Mouse (Mus musculus) kidney, embryonic 16.5 days (tissue): Measurements from ENCODE around the gene Gm10972. TPM values are rescaled to one million over a fixed set of nuclear protein-coding genes. Genes with fewer than 3 reads are reported as not detected.
"Not testable (repeated sequence)": the region's sequence is repeated elsewhere in the genome, so short reads cannot be mapped to it uniquely, and the experiment has no call there.

Source experiments
- ATAC-seq: fragments of 200-750 bp; cut with Nextera tagmentation; 2 replicates; pipeline ENCODE4 v1.8.0; 2017; ENCODE audit warnings: moderate TSS enrichment; ENCODE audit not compliant: low FRiP score, low TSS enrichment
- H3K27ac ChIP-seq: fragments of 300-500 bp; sonication (generic); 2 replicates; pipeline ENCODE4 v1.5.1; 2014; ENCODE audit warnings: low read length
- H3K27me3 ChIP-seq: fragments of 300-500 bp; sonication (generic); 2 replicates; pipeline ENCODE4 v1.6.1; 2014; ENCODE audit warnings: low read length, control low read depth, mixed read lengths; ENCODE audit not compliant: insufficient read depth
- H3K36me3 ChIP-seq: fragments of 300-500 bp; sonication (generic); 2 replicates; pipeline ENCODE4 v1.6.1; 2014; ENCODE audit warnings: low read length, control low read depth, mixed read lengths; ENCODE audit not compliant: insufficient read depth
- H3K4me1 ChIP-seq: fragments of 300-500 bp; sonication (generic); 2 replicates; pipeline ENCODE4 v1.6.1; 2014; ENCODE audit warnings: low read length, control low read depth, mixed read lengths; ENCODE audit not compliant: insufficient read depth
- H3K4me2 ChIP-seq: fragments of 300-500 bp; sonication (generic); replicated peaks from 2 replicates; pipeline ENCODE4 v1.6.1; 2014; ENCODE audit warnings: low read depth, low read length
- H3K4me3 ChIP-seq: fragments of 300-500 bp; sonication (generic); 2 replicates; pipeline ENCODE4 v1.5.1; 2014; ENCODE audit warnings: mild to moderate bottlenecking, low read length
- H3K9ac ChIP-seq: fragments of 300-500 bp; sonication (generic); replicated peaks from 2 replicates; pipeline ENCODE4 v1.6.1; 2014; ENCODE audit warnings: low read length
- H3K9me3 ChIP-seq: fragments of 300-500 bp; sonication (generic); 2 replicates; pipeline ENCODE4 v1.6.1; 2016; ENCODE audit warnings: low read length, control low read depth
- WGBS: fragments of 180-500 bp; shearing (Covaris S2); extraction: QIAGEN DNeasy Blood & Tissue Kit; methylation state at CpG from one replicate; pipeline ENCODE4 v1.1.7; 2014; 5-methylcytosine and 5-hydroxymethylcytosine counted together
- polyA plus RNA-seq: library from polyadenylated mRNA; unstranded; fragments of >200 nt; fragmentation: Nextera tagmentation; extraction: Ambion mirVana; gene quantifications from 2 replicates; pipeline ENCODE4 v1.2.1, GENCODE M21; 2015

The Gm10972 gene
- polyA plus RNA-seq, 1 experiment from 2014 or later: not detected

DNA sequence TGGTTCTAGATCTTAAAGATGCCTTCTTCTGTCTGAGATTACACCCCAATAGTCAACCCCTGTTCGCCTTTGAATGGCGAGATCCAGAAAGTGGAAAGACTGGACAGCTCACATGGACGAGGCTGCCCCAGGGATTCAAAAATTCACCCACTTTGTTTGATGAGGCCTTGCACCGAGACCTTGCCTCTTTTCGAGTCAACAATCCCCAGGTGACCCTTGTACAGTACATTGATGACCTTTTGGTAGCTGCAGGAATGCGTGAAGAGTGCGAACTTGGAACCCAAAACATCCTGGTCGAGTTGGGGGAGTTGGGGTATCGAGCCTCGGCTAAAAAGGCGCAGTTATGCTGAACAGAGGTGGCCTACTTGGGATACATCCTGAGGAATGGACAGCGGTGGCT is 37.1 kb downstream of the Gm10972 start:
- not testable (repeated sequence) for H3K27me3 ChIP-seq, H3K36me3 ChIP-seq, H3K4me3 ChIP-seq, H3K9me3 ChIP-seq, H3K4me1 ChIP-seq, H3K4me2 ChIP-seq, ATAC-seq, H3K9ac ChIP-seq, H3K27ac ChIP-seq
- 87% methylated on average over 12 of the region's 12 CpGs for WGBS

DNA sequence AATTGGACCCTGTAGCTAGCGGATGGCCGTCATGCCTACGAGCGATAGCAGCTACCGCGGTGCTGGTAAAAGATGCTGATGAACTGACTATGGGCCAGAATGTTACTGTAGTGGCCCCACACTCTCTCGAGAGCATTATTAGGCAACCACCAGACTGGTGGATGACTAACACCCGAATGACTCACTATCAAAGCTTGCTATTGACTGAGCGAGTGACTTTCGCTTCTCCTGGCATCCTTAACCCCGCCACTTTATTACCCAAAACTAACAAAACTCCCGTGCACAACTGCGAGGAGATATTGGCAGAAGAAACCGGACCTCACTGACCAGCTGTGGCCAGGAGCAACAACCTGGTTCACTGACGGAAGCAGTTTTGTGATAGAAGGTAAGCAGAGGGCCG is 37.9 kb downstream of the Gm10972 start:
- Histone ChIP-seq H3K27me3 (no peaks in the 10 kb centered on the region), H3K4me3 (no peak overlapping the region), H3K9ac (no peak overlapping the region), H3K27ac (no peak overlapping the region), H3K9me3 (no peaks in the 10 kb centered on the region), H3K36me3 (no peaks in the 10 kb centered on the region), H3K4me2 (no peak overlapping the region), H3K4me1 (no peaks in the 10 kb centered on the region)
- WGBS: 68% methylated on average over 16 of the region's 16 CpGs
- no peak for ATAC-seq

DNA sequence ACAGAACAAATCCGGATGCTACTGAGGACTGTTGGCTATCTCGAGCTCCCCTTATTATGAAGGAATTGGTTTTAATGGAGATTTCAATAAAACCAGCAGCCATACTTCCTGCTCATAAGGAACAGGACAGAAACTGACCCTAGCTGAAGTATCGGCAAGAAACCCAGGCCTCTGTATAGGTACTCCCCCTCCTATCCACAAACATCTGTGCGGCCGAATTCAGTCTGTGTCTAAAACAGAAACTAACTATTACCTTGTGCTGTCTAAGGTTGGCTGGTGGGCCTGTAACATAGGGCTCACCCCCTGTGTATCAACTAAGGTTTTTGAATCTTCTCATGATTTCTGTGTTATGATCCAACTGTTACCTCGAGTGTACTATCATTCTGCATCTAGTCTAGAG is 40.7 kb downstream of the Gm10972 start:
- no peaks in the 10 kb centered on the region for H3K9me3 ChIP-seq
- no peak overlapping the region for H3K27ac ChIP-seq
- H3K4me2 ChIP-seq: no peak overlapping the region
- no peaks in the 10 kb centered on the region for H3K27me3 ChIP-seq
- WGBS: 69% methylated on average over 6 of the region's 6 CpGs
- no peak for ATAC-seq
- no peak overlapping the region for H3K4me3 ChIP-seq
- no peaks in the 10 kb centered on the region for H3K4me1 ChIP-seq
- H3K36me3 ChIP-seq: no peaks in the 10 kb centered on the region
- no peak overlapping the region for H3K9ac ChIP-seq

DNA sequence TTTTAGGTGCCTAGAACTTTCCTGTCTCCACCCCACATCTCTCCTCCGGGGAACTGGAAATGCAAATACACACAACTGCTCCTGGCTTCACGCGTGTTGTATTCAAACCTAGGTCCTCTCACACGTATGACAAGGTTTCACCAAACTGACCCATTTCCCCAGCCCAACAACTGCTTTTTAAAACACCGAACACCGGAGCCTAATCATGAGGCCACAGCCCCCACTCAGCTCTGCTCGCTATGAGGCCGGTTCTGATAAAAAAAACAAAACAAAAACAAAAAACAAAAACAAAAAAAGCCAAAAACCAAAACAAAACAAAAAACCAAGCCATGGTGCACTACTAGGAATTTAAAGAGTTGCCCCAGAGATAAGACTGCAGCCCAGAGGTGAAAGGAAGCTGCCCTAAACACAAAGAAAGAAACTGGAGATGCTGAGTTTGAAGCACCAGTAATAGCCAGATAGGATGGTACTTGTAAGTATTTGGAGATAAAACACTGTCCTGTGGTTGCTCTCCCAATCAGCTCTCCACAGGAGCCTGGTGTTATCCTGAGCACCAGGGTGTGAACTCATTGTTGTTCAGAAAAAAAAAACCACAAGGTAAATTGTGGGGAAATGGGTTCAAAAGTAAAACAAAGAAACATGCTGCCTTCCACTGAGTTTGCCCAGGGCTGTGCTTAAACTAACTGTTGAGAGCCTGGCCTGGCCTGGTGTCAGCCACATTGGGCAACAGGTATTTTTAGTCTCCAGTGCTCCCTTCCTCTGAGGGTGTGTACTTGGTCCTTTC is 43.3 kb downstream of the Gm10972 start:
- H3K27me3 ChIP-seq, H3K9ac ChIP-seq, H3K4me2 ChIP-seq, H3K4me1 ChIP-seq, H3K4me3 ChIP-seq, H3K36me3 ChIP-seq, H3K27ac ChIP-seq, H3K9me3 ChIP-seq, ATAC-seq: not testable (repeated sequence)
- 88% methylated on average over 8 of the region's 8 CpGs for WGBS

DNA sequence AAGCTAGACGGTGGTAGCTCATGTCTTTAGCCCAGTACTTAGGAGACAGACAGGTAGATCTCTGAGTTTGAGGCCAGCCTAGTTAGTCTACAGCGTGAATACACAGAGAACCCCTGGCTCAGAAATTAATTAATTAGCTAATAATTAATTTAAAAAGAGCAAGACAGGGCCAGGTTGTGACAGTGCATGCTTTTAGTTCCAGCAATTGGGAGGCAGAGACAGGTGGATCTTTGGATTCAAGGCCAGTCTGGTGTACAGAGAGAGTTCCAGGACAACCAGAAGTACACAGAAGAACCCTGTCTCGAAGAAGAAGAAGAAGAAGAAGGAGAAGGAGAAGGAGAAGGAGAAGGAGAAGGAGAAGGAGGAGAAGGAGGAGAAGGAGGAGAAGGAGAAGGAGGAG is 45.8 kb downstream of the Gm10972 start:
- not testable (repeated sequence) for H3K4me3 ChIP-seq, H3K36me3 ChIP-seq, H3K9me3 ChIP-seq, H3K27me3 ChIP-seq, ATAC-seq, H3K4me2 ChIP-seq, H3K9ac ChIP-seq, H3K27ac ChIP-seq
- 96% methylated on average over 2 of the region's 3 CpGs for WGBS
- peaks cover 14% of the 10 kb centered on the region for H3K4me1 ChIP-seq

DNA sequence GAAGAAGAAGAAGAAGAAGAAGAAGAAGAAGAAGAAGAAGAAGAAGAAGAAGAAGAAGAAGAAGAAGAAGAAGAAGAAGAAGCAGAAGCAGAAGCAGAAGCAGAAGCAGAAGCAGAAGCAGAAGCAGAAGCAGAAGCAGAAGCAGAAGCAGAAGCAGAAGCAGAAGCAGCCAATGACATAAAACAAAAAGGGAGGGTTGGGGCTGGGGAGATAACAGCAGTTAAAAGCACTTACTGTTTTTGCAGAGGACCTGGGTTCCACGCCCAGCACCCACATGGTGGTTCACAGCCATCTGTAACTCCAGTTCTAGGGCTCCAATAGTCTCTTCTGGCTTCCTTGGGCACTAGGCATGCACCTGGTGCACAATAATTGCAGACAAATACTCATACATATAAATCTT is 46.3 kb downstream of the Gm10972 start:
- not testable (repeated sequence) for H3K27ac ChIP-seq, H3K36me3 ChIP-seq, ATAC-seq, H3K4me3 ChIP-seq, H3K9ac ChIP-seq, H3K27me3 ChIP-seq, H3K9me3 ChIP-seq, H3K4me2 ChIP-seq
- H3K4me1 ChIP-seq: peaks cover 15% of the 10 kb centered on the region
- 59% methylated on average over 1 of the region's 1 CpGs for WGBS

DNA sequence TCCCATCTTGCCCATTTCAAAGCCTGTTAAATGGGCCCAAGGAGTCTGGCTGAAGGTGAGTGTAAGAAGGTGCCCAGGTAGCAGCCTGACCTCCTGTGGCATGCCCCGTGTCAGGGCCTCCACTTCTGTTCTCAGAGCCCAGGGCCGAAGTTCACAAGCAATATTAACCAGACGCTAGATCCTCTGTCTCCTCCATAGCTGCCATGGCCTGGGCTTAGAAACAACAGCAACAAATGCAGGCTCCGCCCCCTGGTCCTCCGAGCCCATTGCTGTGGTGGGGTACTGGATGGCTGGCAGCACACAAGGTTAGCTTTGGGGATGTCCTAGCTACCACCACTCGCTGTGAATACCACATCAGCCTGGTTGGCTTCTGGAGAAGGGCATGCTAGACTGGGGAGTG is 47.2 kb downstream of the Gm10972 start:
- ATAC-seq: peak; percentile 33; the same call in 1 of the 2 replicates
- not testable (repeated sequence) for H3K9ac ChIP-seq, H3K36me3 ChIP-seq, H3K27me3 ChIP-seq, H3K9me3 ChIP-seq, H3K4me2 ChIP-seq, H3K27ac ChIP-seq, H3K4me3 ChIP-seq
- 62% methylated on average over 6 of the region's 6 CpGs for whole genome bisulfite sequencing
- H3K4me1 ChIP-seq: peaks cover 15% of the 10 kb centered on the region

DNA sequence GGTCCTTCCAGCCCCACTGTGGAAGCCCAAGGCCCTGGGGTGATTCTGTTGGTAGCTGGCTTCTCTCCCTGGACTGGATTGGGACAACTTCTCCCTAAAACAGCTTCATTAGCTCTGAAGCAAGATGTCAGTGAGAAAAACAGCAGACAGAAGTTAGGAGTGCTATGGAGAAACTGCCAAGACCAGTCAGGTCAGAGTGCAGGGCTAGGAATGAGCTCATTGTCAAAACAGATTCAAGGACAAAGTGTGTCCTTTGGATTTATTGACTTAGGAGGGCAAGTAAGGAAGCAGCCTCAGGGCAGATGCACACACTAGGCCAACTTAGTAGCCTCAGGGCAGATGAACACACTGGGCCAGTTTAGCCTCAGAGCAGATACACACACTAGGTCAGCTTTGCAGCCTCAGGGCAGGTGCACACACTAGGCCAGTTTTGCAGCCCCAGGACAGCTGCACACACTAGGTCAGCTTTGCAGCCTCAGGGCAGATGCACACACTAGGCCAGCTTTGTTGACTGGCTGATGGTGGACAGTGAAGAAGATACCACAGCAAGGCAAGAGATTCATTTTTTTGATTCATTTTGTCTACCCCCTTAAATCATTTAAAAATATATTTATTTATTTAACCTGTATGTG is 47.8 kb downstream of the Gm10972 start:
- Histone ChIP-seq H3K9me3 (no peaks in the 10 kb centered on the region), H3K4me3 (no peak overlapping the region), H3K27me3 (no peaks in the 10 kb centered on the region)

DNA sequence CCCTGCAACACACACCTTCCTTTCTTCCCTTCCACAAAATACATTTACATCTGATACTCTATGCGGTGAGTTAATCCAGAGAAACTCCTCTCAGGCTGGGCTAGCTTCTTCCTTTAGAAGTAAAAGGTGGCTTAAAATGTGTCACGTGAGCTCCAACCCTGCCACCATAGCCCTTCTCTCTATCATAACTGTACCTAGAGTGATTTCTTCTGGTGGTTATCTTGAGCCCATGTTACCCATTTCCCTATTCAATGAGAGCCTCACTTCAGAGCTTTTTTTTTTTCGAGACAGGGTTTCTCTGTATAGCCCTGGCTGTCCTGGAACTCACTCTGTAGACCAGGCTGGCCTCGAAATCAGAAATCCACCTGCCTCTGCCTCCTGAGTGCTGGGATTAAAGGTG is 48.8 kb downstream of the Gm10972 start:
- H3K4me1 ChIP-seq: peaks cover 15% of the 10 kb centered on the region
- H3K36me3 ChIP-seq, H3K27me3 ChIP-seq, H3K9me3 ChIP-seq, H3K4me3 ChIP-seq, H3K9ac ChIP-seq, ATAC-seq, H3K4me2 ChIP-seq, H3K27ac ChIP-seq: not testable (repeated sequence)
- 94% methylated on average over 4 of the region's 4 CpGs for WGBS

More for the DNA sequence above, 47.8 kb downstream of the Gm10972 start:
- Histone ChIP-seq H3K4me1 (peaks cover 15% of the 10 kb centered on the region), H3K27ac (no peak overlapping the region), H3K9ac (no peak overlapping the region), H3K4me2 (no peak overlapping the region), H3K36me3 (no peaks in the 10 kb centered on the region)
- ATAC-seq: no peak
